Mouse (Mus musculus) erythroid progenitor cell, adult 5-6 weeks (primary cell): ENCODE results near the gene Fgf14. TPM values are rescaled to one million over a fixed set of nuclear protein-coding genes. Genes with fewer than 3 reads are reported as not detected.
"Not testable (repeated sequence)": the region's sequence is repeated elsewhere in the genome, so short reads cannot be mapped to it uniquely, and the experiment has no call there.

ENCODE experiments used
- ATAC-seq: replicated peaks from 2 replicates; pipeline ENCODE4 v1.8.0; 2016; ENCODE audit warnings: moderate number of reproducible peaks, mild to moderate bottlenecking, moderate TSS enrichment, inconsistent platforms; ENCODE audit not compliant: poor library complexity, low FRiP score, severe bottlenecking
- total RNA-seq, 2 experiments: library from RNA; stranded (forward) in 1 of 2; stranded (reverse) in 1 of 2; fragments of 150-400 nt in 1 of 2; fragments of 186-747, 209-891 nt in 1 of 2; gene quantifications; 2 replicates each; pipeline versions ENCODE4 v1.2.3 to v1.2.4; 2015 to 2017; ENCODE audit warnings: low replicate concordance in 2 of 2

The Fgf14 gene
- total RNA-seq, 2 experiments from 2014 or later, result not detected

DNA sequence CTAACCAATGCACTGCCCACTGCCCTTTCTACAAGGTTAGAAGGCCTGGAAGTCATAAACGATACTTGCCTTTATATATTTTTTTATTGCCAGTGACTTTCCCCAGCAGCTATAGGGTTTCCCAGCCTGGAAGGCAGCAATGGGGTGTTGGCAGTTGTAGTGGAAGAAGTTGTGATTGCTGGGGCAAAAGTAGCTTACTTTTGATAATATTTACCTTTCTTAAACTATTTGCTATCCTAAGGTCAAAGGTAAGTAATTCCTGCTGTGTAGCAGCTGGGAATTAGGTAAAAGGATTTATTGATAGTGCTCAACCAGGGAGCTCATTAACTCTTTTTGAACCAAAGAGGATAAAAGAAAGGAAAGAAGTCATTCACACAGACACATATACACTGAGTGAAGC is 164.9 kb downstream of the Fgf14 start:
- no peak for ATAC-seq

- ATAC-seq, result no peak
These were observed 188.0 kb downstream of the Fgf14 start for GRCm38 (mm10) chr14:124488971-124489370.

- ATAC-seq, result no peak
These were observed 191.7 kb downstream of the Fgf14 start for GRCm38 (mm10) chr14:124485261-124485660.

DNA sequence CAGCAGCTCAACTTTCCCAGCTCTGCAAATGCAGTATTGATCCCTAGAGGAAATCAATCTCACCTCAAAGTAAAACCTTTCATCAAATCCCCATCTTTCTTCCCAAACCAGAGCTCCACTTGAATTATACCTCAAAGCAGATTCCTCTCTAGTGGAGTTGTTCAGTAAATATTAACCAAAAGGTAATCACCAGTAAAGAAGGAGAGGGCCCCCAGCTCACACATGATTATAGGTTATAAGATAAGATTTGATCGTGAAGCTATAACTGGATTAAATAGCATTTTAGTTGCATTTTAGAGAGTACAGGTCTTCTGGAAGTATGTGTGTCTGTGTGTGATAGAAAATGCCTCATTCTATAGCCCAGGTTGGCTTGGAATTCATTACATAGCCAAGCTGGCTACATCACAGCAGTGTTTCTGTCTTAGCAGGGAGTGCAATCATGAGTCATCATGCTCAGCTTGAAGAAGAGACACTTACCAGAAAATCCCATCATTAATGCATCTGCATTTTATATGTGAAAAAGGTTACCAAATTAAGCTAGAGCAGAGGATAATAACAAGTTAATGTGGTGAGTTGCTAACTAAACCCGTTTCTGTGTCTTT is 202.8 kb downstream of the Fgf14 start:
- no peak for ATAC-seq

DNA sequence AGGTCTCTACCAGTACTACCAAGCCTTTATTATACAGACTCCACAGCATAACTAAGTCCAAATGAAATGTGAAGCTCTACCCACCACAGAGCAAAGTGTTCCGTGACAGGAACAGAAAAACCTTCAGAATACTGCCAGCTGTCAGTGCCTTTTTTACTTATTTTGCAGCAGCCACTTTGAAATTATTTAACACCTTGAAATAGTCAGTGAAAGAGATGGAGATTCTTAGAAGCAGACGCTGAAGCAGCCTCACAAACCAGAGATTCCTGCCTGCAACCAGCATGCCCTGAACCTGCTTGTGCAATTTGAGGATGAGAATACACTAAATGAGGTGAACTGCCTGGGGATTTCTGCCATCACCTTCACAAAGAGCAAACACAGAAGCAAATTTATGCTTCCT is 206.0 kb downstream of the Fgf14 start:
- no peak for ATAC-seq

DNA sequence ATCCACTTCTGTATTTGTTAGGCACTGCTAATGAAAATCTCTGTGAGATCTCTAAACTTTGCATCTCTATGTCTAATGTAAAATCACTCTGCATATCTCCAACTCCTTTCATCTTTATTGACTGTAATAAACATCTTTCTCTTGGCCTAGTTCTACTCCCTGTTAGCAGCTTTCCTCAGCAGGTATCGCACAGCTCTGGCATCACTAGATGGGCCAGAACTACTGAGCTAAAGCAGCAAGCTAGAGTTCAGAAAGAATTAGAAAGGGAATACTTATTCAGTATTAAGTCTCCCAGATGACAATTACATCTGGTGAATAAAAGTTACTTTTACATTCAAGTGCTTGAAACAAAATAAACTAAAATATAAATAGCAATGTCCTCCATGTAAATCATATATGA is 221.8 kb downstream of the Fgf14 start:
- ATAC-seq, result no peak

- ATAC-seq, result no peak
These were observed 230.7 kb downstream of the Fgf14 start for GRCm38 (mm10) chr14:124446096-124446840.

- ATAC-seq, result no peak
These were observed 232.1 kb downstream of the Fgf14 start for GRCm38 (mm10) chr14:124444831-124445230.

- ATAC-seq, result not testable (repeated sequence)
These were observed 237.6 kb downstream of the Fgf14 start for GRCm38 (mm10) chr14:124439298-124439697.

GRCm38 (mm10) chr14:124411890-124412289 is 265.0 kb downstream of the Fgf14 start:
- no peak for ATAC-seq

GRCm38 (mm10) chr14:124410945-124411344 is 266.0 kb downstream of the Fgf14 start:
- no peak for ATAC-seq

GRCm38 (mm10) chr14:124328391-124328790 is 348.5 kb downstream of the Fgf14 start:
- no peak for ATAC-seq

DNA sequence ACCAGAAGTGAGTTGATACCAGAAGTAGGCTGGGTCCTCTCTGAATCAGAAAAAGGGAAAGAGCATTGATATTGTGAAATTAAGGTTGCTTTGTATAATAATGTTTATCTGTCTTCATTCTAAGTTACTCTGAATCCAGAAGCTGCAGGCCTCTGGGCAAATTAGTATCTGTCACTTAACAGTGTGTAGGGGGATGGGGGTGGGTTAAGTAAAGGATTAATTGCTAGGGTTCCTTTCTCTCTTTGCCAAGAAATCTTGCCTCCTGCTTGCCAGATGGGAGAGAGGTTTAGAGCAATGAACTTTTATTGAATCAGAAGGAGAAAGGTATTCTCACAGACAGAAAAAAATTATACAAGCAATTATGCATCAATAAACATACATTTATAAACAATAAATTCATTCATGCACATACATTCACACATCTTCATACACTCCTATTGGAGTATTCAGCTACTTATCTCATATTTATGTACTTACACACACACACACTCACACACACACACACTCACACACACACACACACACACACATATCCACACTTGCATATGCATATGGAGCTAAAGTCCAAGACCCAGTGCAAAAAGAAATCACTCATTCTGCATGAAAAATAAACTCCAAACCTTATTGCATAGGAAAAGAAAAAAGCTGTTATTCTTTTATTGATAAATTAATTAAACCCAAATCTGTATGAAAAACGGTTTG is 357.8 kb downstream of the Fgf14 start:
- ATAC-seq, result no peak

GRCm38 (mm10) chr14:124315513-124315912 is 361.4 kb downstream of the Fgf14 start:
- no peak for ATAC-seq

- ATAC-seq, result no peak
These were observed 389.9 kb downstream of the Fgf14 start for GRCm38 (mm10) chr14:124287027-124287426.

DNA sequence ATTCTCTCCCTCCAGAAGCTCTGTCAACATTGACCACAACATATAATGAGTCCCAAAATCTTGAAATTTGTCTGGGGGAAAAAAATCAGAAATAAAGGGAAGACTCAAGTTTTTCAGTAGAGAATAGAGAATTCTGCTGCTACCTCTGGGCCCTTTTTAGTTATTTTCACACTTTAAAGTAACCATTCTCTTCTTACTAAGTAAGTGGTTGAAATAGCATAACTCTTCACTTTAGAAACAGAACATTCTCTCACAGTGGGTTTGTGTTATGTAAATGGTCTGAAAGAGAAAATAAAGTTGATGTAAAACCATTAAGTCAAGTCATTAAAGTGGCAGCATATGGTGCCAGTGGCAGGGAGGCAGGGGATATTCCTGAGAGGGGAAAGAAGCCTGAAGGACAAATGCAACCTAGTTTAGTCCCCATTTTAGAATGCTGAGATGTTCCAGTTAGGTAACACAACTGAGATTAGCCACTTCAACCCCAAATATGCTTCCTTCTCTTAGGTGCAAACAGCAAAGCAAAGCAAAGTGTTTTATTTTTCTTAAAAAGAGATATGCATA is 398.5 kb downstream of the Fgf14 start:
- ATAC-seq, result no peak

- no peak for ATAC-seq
These were observed 409.9 kb downstream of the Fgf14 start for GRCm38 (mm10) chr14:124266977-124267376.

DNA sequence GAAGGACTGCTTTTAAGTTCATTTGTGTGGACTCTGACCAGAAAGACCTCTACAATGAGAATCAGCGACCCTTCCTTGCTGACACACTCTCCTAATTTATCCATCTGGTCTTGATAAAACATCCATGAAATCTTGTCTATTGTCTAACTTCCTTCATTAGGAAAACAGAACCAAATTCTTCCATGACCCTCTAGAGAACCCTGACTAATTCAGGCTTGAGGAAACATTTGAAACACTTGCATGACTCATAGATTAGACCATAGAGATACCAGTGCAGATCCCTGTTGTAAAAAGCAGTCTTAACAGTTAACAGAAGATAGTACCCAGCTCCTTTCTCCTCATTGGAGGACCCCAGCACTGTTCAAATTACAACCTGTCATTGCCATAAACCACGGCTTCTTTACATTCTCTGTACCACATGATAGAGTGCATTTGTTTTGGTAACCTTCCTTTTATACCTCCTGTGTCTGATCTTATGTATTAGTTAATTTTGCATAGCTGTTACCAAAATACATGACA is 412.3 kb downstream of the Fgf14 start:
- no peak for ATAC-seq

DNA sequence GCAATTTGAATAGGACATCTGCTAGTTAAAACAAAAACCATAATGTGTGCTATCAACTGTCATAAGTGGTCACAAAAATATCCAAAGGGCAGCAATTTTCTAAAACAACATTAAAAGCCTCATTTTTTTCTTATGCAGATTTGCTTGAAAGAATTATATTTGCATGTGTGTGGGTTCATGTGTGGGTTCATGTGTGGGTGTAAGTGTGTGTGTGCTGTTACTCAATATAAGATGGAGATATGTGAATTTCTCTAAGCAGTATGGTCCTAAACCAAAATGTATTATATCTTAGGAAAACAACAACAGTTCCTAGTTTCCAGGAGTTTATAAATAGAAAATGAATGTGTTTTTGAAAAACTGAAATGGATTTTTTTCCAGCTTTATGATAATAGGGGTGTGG is 413.7 kb downstream of the Fgf14 start:
- no peak for ATAC-seq

DNA sequence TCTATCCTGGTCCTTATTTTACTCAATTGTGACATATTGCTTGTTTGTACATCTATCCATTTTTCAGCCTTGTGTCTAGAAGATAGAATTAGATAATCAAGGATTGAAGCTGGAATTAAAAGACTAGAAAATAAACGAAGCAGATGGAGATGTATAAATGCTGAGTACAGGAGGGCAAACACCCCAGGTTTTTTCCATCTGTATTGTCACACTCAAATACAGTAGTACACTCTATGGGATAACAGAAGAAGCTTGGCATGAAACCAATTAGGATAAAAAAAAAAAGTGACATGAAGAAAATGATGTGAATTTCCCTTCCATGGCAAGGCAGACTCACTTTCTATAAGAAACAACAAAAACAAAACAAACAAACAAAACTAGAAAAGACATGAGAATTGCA is 429.4 kb downstream of the Fgf14 start:
- ATAC-seq, result no peak

- no peak for ATAC-seq
These were observed 453.5 kb downstream of the Fgf14 start for GRCm38 (mm10) chr14:124223445-124223844.
